Mouse (Mus musculus): Measurements from ENCODE around the gene Gm21319. TPM values are rescaled to one million over a fixed set of nuclear protein-coding genes. Genes with fewer than 3 reads are reported as not detected.
"Not testable (repeated sequence)": the region's sequence is repeated elsewhere in the genome, so short reads cannot be mapped to it uniquely, and the experiment has no call there.

The Gm21319 gene
- not detected in 2 replicates for polyA plus RNA-seq (2015; fragmentation: Nextera tagmentation; extraction: Ambion mirVana)

- H3K9me3 ChIP-seq (replicated peaks; ENCODE audit: control insufficient read depth, low read length); H3K27me3 ChIP-seq (ENCODE audit: control insufficient read depth, insufficient read depth, low read length); H3K4me3 ChIP-seq (ENCODE audit: low read length); H3K27ac ChIP-seq (ENCODE audit: low read length); H3K36me3 ChIP-seq (ENCODE audit: control insufficient read depth, insufficient read depth); H3K4me1 ChIP-seq (ENCODE audit: control insufficient read depth, insufficient read depth, low read length); ATAC-seq (replicated peaks; ENCODE audit: extremely low read depth, insufficient read depth, low FRiP score); H3K4me2 ChIP-seq (ENCODE audit: low read depth, low read length); H3K9ac ChIP-seq (ENCODE audit: low read length): not testable (repeated sequence)
- WGBS, result 78% methylated on average over 4 of the region's 4 CpGs
Observed at GRCm38 (mm10) chr12:87775655-87776054, at the start of gene Gm21319. TSS of gene Gm21319 (minus strand) at chr12:87775755.

GRCm38 (mm10) chr12:87816277-87816676, 40.7 kb upstream of the Gm21319 start, which contains the start of gene BB287469:
TSS of gene BB287469 (plus strand) at chr12:87816577.
- not testable (repeated sequence) for H3K36me3 ChIP-seq (ENCODE audit: control insufficient read depth, insufficient read depth); H3K4me1 ChIP-seq (ENCODE audit: control insufficient read depth, insufficient read depth, low read length); H3K4me3 ChIP-seq (ENCODE audit: low read length); H3K9me3 ChIP-seq (replicated peaks; ENCODE audit: control insufficient read depth, low read length); H3K27me3 ChIP-seq (ENCODE audit: control insufficient read depth, insufficient read depth, low read length); H3K27ac ChIP-seq (ENCODE audit: low read length); H3K4me2 ChIP-seq (ENCODE audit: low read depth, low read length); H3K9ac ChIP-seq (ENCODE audit: low read length); ATAC-seq (replicated peaks; ENCODE audit: extremely low read depth, insufficient read depth, low FRiP score)
- 73% methylated on average over 3 of the region's 6 CpGs for WGBS

GRCm38 (mm10) chr12:87797971-87798370, 22.4 kb upstream of the Gm21319 start:
- not testable (repeated sequence) for H3K9ac ChIP-seq (ENCODE audit: low read length); ATAC-seq (replicated peaks; ENCODE audit: extremely low read depth, insufficient read depth, low FRiP score); H3K27me3 ChIP-seq (ENCODE audit: control insufficient read depth, insufficient read depth, low read length); H3K27ac ChIP-seq (ENCODE audit: low read length); H3K36me3 ChIP-seq (ENCODE audit: control insufficient read depth, insufficient read depth); H3K9me3 ChIP-seq (replicated peaks; ENCODE audit: control insufficient read depth, low read length); H3K4me1 ChIP-seq (ENCODE audit: control insufficient read depth, insufficient read depth, low read length); H3K4me3 ChIP-seq (ENCODE audit: low read length); H3K4me2 ChIP-seq (ENCODE audit: low read depth, low read length)
- 85% methylated on average over 5 of the region's 5 CpGs for WGBS

- not testable (repeated sequence) for H3K4me1 ChIP-seq (ENCODE audit: control insufficient read depth, insufficient read depth, low read length); H3K4me2 ChIP-seq (ENCODE audit: low read depth, low read length); ATAC-seq (replicated peaks; ENCODE audit: extremely low read depth, insufficient read depth, low FRiP score); H3K9ac ChIP-seq (ENCODE audit: low read length); H3K27ac ChIP-seq (ENCODE audit: low read length); H3K36me3 ChIP-seq (ENCODE audit: control insufficient read depth, insufficient read depth); H3K9me3 ChIP-seq (replicated peaks; ENCODE audit: control insufficient read depth, low read length); H3K27me3 ChIP-seq (ENCODE audit: control insufficient read depth, insufficient read depth, low read length); H3K4me3 ChIP-seq (ENCODE audit: low read length)
- WGBS, result 71% methylated on average over 1 of the region's 1 CpGs
Observed at GRCm38 (mm10) chr12:87795212-87795611, 19.7 kb upstream of the Gm21319 start, which contains the start of gene Gm21936. TSS of gene Gm21936 (plus strand) at chr12:87795512.

Other genes starting within 250 kb of the Gm21319 start
- not detected in 2 replicates for gene Oog1, start 173.1 kb downstream of the Gm21319 start, polyA plus RNA-seq (2015; fragmentation: Nextera tagmentation; extraction: Ambion mirVana)
- gene Gm4027, start 156.9 kb downstream of the Gm21319 start, polyA plus RNA-seq (2015; fragmentation: Nextera tagmentation; extraction: Ambion mirVana), result not detected in 2 replicates
- not detected in 2 replicates for gene Gm16381, start 131.1 kb downstream of the Gm21319 start, polyA plus RNA-seq (2015; fragmentation: Nextera tagmentation; extraction: Ambion mirVana)
- not detected in 2 replicates for gene Gm21936, start 19.8 kb upstream of the Gm21319 start, polyA plus RNA-seq (2015; fragmentation: Nextera tagmentation; extraction: Ambion mirVana)
- gene BB287469, start 40.8 kb upstream of the Gm21319 start, polyA plus RNA-seq (2015; fragmentation: Nextera tagmentation; extraction: Ambion mirVana), result not detected in 2 replicates
- gene Gm2001, start 66.6 kb upstream of the Gm21319 start, polyA plus RNA-seq (2015; fragmentation: Nextera tagmentation; extraction: Ambion mirVana), result not detected in 2 replicates
- gene Gm2016, start 98.3 kb upstream of the Gm21319 start, polyA plus RNA-seq (2015; fragmentation: Nextera tagmentation; extraction: Ambion mirVana), result not detected in 2 replicates
- gene Gm2022, start 119.6 kb upstream of the Gm21319 start, polyA plus RNA-seq (2015; fragmentation: Nextera tagmentation; extraction: Ambion mirVana), result not detected in 2 replicates
- not detected in 2 replicates for gene Gm2035, start 144.1 kb upstream of the Gm21319 start, polyA plus RNA-seq (2015; fragmentation: Nextera tagmentation; extraction: Ambion mirVana)
- not detected in 2 replicates for gene Gm2042, start 178.3 kb upstream of the Gm21319 start, polyA plus RNA-seq (2015; fragmentation: Nextera tagmentation; extraction: Ambion mirVana)
- gene Gm2075, start 236.1 kb upstream of the Gm21319 start, polyA plus RNA-seq (2015; fragmentation: Nextera tagmentation; extraction: Ambion mirVana), result not detected in 2 replicates
- gene Gm6803, start 243.0 kb upstream of the Gm21319 start, polyA plus RNA-seq (2015; fragmentation: Nextera tagmentation; extraction: Ambion mirVana), result not detected in 2 replicates